Mouse (Mus musculus): ENCODE data around the gene Dgcr6.
"Not testable (repeated sequence)": the region's sequence is repeated elsewhere in the genome, so short reads cannot be mapped to it uniquely, and the experiment has no call there.

The Dgcr6 gene

DNA sequence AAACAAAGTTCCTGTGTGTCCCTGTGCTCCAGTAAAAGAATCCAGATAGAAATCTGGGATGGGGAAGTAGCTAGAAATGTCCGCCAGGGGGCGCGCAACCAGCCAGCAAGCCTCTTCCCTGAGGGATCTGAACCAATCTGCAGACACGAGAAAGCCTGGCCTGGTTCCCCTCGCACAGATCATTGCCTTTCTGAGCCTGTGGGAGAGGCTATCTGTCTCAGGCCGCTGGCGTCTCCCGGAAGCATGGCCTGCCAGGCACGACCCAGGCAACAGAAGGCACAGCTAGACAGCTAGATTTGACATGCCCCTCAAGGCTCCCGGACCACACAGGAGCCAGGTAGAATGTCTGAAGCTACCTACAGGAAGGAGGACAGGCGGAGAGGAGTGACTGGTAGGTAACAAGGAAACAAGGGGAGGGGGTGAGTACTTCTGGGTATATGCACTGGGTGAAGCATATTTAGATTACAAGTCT is at the start of gene Dgcr6:
Gene Dgcr6, plus strand, starts transcription at position 130 of the 472 bp plus-strand sequence.
- peak; percentile 70 to 89 for DNase-seq (ENCODE audit: low spot score in 2 of 2)

DNA sequence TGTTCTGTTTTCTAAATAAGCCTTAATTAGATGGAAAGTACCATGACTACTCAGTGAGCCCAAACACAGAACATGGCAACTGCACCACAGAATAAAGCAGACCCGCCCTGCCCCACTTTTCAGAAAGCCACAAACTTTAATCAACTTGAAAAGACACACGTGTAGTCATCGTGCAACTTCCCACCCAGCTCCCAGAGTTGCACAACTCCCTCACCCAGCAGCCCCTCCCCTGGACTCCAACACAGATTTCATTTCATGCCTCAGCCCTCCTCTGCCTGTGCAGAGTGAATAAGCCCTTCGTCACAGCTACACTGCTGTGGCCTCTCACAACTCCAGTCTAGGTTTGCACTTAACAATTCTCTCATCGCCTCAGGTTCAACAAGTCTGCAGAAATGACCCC is 48.1 kb upstream of the Dgcr6 start:
- DNase-seq (ENCODE audit: low spot score in 2 of 2), result no peak

DNA sequence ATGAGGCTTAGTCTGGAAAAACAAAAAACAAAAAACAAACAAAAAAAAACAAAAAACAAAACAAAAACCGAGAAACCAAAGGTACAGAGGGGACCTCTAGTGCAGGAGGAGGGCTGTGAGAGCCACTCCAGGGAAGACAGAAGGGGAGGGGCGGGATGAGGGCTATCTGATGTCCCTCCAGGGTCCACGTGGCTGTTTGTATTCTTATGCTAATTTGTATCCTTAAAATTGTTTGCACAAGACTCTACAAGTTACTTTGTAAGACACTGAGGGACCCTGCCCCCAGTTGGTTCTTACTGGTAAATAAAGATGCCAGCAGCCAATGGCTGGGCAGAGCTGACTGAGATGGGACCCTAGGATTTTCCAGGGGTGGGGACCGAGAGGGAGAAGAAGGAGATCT is 45.6 kb upstream of the Dgcr6 start:
- DNase-seq (ENCODE audit: low spot score in 2 of 2), result no peak

DNA sequence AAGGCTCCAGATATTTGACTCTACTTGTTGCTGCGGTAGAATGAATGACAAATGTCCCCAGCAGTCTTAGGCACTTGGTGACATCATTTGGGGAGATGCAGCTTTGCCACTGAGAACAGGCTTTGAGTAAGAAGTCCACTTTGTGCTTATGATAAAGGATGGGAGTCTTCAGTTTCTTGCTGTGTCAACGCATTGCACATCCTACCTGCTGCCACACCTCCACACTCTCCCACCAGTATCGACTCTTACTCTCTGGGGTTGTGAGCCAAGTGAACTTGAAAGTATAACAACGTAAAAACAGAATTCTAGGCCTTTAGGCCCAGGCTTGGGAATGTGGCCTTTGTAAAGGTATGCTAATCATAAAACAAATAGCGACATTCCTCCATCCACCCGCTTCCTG is 41.6 kb upstream of the Dgcr6 start:
- DNase-seq (ENCODE audit: low spot score in 2 of 2), result no peak

DNA sequence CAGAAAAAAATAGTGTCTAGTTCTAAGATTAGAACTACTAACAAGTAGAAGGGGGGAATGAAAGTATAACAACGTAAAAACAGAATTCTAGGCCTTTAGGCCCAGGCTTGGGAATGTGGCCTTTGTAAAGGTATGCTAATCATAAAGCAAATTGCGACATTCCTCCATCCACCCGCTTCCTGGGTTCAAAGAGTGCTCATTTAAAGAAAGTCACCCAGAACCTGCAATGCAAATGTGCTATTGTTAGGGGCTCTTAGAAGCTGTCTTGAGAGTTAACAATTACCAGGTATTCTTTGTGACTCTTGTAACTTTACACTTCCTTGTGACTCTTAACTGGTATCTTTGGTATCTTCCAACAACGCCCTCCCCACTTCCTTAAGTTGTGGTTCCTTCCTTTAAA is 36.2 kb upstream of the Dgcr6 start:
- DNase-seq (ENCODE audit: low spot score in 2 of 2), result not testable (repeated sequence)

DNA sequence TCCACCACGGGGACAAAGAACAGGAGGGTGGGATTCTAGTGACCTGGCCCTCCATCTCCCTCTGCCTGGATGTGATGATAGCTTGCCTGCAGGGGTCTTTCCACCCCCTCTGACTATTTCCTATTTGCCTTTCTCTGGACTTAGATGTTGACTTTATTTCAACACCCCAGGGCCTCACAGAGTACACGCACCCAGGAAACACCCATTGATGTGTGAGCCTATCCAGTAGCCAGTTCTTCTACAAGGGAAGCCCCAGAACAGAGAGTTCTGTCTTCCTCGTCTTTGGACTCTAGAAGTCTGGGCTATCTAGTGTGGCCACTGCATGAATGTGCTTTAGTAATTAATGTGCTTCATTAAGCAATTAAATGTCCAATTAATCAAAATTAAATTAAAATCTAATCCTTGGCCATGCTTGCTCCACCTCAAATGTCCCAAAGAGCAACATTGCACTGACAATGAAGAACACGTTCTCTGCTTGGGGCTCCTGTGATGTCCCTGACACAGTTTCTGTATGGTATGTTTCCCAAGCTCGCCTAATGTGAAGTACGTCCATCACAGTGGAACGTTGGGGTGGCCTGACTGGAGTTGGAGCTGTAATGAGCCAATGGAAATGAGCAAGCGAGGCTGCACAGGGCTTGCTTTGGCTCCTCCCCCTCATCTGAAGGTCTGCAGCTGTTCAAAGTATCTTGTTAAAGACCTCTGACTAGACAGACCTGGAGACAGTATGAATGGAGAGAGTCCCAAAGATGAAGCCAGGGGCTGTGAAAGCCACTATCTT is 29.7 kb upstream of the Dgcr6 start:
- no peak for DNase-seq (ENCODE audit: low spot score in 2 of 2)

DNA sequence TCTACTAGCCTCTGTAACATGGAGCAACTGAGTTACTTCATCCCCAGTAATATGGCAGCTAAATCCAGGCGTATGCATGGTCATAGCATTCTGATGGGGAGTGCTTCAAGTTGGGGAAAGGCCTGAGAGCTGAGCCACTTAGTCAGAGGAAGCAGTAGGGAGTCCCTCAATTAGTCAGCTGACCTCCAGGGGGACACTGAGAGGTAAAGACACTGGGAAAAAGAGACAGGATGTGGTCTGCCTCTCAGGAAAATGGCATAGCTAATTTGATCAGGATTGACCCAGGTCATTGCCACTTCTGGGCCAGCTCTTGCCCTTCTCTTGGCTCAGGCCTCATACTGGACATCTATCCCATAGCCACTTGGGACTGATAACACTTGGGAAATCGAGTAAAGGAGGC is 25.3 kb upstream of the Dgcr6 start:
- DNase-seq (ENCODE audit: low spot score in 2 of 2), result no peak

DNA sequence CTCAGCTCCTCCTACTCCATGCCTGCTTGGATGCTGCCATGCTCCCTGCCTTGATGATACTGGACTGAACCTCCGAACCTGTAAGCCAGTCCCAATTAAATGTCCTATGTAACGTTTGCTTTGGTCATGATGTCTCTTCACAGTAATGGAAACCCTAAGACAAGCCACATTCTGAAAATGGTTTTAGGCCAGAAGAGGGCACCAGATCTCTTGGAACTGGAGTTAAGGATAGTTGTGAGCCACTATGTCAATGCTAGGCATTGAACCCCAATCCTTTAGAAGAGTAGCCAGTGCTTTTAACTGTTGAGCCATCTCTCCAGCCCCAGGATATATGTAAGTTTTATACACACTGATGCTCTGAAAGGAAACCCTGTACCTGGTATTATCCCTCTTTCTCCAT is 20.9 kb upstream of the Dgcr6 start:
- DNase-seq (ENCODE audit: low spot score in 2 of 2), result no peak

DNA sequence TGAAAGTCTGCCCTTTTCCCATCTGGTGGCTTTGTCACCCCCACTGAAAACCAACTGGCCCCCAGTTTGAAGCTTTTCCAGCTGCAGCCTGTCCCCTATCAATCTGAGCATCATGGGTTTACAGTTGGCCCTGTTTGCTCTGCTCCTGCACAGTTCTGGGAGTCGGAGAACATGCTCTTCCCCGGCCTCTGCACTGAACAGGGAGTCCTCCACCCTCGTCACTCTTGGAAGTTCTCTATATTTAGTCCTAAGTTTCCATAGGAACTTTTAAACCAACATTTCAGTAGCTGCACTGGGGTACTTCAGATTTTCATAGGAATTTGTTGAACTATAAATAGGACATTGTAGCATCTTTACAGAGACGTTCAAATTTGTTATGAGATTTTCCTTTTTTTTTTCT is 19.4 kb upstream of the Dgcr6 start:
- no peak for DNase-seq (ENCODE audit: low spot score in 2 of 2)

DNA sequence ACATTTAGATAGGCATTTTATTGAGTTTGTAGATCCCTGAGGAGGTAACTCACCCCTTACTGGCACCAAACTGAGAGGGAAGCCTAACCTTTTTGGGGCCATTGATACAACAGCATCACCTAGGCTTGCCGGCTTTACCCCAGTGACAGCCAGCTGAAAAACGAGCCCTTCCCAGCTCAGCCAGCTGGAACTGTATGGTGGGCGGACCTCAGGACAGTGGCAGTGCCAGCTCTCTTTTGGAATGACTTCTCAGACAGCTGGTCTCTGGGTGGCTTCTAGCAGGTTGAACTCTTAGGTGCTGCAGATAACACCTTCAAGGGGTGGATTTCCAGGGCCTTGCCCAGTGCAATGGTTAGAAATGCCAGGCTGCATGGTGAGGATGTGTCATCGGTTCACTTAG is 18.4 kb upstream of the Dgcr6 start:
- no peak for DNase-seq (ENCODE audit: low spot score in 2 of 2)

DNA sequence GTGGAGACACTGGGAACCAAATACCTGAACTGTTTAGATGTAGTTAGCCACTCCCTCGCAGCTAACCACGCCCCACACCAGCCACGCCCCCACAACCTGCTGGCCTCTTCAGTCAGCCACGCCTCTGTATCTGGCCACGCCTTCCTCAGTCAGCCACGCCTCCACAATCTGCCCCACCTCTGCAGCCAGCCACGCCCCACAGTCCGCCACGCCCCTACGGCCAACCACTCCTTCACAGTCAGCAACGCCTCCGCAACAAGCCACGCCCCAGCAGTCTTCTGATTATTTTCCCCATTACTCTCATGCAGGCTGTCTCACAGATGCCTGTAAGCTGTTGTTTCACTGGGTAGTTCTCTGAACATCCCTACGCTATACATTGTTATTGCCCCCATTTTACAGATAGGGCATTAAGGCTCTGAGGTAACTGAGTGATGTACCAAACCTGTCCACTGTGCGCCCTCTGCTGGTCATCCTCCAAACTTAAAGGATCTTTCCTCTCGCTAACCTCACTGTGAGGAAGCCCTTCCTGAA is 16.2 kb upstream of the Dgcr6 start:
- peak in 1 of 2 experiments; percentile 42 for DNase-seq (ENCODE audit: low spot score in 2 of 2)

DNA sequence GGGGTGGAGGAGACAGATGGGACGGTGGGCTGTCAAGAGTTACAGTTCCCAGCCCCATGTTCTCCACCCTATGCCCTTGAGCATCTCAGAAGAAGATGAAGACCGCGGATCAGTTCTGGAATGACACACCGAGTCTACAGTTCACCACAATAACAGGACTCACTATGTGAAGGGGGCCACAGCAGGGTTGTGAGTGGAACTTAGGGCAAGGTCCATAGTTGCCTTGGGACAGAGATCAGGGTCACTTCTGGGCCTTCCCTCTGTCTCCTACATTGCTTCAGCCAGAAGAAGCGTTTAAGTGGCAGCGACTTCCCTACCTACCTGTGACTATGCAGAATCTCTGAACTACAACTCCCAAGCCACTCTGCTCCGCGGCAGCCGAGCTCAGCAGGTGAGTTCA is 15.6 kb upstream of the Dgcr6 start:
- no peak for DNase-seq (ENCODE audit: low spot score in 2 of 2)

DNA sequence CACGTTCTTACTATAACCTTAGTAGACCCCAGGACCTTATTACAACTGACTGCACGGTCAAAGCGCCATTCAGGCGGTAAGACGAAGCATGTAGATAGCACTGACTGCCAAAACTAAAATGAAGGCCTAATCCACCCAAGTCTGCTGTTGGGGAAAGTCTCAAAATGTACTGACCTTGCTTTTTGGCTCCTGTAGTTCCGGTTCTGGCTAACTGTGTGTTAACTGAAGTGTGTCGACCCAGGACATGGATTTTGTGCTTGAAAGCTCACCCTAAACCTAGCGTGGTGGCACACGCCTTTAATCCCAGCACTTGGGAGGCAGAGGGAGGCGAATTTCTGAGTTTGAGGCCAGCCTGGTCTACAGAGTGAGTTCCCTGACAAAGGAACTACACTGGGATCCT is 7.7 kb upstream of the Dgcr6 start:
- DNase-seq (ENCODE audit: low spot score in 2 of 2), result no peak

DNA sequence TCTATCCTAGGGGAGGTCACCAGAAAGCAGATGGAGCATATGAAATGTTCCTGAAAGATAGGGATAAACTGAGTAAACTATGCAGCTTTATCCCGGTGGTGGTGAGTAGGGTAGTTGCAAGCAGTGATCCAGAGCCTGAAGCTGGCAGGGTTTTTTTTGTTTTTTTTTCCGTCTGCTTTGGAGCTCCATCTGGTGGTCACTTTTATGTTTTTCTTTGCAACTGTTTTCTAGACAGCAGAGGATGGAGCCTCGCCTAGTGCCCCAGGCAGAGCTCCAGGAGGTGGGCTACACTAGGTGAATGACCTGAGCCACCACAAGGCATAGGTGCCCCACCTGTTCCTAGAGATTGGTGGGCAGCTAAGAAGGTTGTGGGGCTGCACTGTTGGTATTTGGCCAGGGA is 5.0 kb upstream of the Dgcr6 start:
- DNase-seq (ENCODE audit: low spot score in 2 of 2), result peak in 1 of 2 experiments; percentile 53

DNA sequence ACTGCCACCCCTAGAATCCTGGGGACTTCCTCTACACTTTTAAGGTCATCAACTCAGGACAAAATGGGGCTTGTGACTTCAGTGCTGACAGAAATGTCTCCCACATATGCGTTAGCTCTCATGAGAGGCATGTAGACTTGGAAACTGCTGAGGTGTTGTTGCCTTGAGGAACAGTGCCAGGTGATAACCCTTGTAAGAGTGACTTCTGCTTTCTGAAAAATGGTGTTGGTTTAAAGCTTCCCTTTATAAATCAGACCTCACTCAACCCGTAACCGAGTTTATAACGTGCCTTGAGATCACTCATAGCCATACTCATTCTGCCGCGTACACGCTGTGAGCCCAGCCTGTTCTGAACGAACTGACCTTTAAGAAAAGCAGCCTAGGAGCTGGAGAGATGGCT is 4.6 kb upstream of the Dgcr6 start:
- no peak for DNase-seq (ENCODE audit: low spot score in 2 of 2)

DNA sequence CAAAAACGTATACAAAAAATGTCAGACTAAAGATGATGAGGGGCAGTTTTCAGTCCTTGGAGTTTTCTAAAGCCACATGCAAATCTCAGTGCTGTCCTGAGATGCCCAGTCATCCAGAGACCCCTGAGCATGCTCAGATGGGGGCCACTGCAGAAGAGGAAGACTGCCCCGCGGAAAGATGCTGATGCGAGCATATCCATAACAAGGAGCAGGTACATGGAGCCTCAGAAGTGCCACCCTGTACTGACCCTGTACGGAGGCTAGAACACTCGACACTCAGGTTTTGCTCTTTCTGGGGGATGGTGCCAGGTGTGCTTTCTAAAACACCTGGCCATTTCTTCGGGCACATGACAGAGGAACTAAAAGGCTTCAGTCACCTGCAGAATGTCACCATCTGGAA is 338 bp upstream of the Dgcr6 start:
- no peak for DNase-seq (ENCODE audit: low spot score in 2 of 2)

DNA sequence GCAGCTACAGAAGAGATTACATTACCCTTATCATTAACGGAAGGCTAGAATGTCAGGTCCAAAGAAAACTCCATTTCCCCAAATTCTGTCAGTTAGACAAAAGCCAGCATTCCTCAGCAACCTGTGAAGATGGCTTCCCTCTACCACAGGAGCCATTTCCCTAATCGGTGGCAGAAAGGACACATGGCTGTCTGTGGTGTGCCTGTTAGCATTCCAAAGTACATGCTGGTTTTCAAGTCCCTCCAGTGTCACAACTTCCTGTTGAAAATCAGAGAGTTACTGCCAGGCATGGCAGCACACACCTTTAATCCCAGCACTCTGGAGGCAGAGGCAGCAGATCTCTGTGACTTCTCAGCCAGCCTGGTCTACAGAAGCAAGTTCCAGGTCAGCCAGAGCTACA is 3.6 kb downstream of the Dgcr6 start:
- DNase-seq (ENCODE audit: low spot score in 2 of 2), result no peak

DNA sequence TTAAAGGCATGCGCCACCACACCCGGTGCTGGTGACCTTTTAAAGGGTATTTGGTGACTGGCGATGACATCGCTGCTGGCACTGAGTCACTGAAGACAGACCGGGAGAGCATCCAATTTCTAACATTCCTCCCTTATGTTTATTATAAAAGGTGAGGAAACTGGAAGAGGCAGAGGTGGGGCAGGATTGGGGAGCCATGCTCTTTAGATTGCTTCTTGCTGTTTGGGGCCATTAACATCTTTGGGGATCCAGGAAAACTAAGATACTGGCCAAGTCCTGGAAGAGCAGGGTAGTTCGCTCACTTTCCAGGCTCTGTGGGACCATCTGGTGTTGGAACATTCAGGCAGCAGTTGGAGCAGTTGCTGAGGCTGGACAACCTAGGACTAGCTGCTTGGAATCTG is 5.7 kb downstream of the Dgcr6 start:
- no peak for DNase-seq (ENCODE audit: low spot score in 2 of 2)

DNA sequence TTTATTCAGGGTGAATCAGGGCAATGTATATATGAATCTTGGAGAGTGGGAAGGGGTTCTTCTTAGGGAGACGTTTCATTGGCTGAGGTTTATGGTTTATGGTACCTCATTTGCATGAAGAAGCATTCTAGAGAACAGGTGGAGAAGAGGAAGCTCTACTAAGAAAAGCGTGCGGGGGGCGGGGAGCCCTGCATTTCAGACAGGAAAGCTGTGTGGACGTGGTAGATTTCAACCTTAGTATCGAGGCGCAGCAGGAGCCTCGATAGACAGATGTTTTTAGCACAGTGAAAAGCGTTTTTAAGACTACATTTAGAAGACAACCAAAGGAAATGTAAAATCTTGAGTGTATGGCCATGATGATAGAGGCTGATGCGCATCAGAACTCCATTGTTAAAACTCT is 6.6 kb downstream of the Dgcr6 start:
- DNase-seq (ENCODE audit: low spot score in 2 of 2), result no peak

DNA sequence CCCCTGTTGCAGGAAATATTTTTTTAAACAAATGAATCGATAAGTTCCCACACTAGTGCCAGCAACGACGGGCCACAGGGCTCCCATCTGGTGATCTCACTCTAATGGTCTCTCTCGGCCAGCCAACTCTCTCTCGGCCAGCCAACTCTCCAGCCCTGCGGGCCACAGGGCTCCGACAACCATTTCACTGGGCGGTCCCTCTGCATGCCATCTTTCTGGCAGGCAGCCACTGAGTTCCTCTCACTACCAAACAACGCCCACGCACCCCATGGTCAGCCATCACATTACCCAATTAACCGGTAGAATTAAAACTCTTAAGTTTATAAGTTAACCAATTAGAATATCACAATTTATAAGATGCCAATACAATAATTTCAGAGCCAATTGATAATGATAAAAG is 8.5 kb downstream of the Dgcr6 start:
- peak in 1 of 2 experiments; percentile 26 for DNase-seq (ENCODE audit: low spot score in 2 of 2)

DNA sequence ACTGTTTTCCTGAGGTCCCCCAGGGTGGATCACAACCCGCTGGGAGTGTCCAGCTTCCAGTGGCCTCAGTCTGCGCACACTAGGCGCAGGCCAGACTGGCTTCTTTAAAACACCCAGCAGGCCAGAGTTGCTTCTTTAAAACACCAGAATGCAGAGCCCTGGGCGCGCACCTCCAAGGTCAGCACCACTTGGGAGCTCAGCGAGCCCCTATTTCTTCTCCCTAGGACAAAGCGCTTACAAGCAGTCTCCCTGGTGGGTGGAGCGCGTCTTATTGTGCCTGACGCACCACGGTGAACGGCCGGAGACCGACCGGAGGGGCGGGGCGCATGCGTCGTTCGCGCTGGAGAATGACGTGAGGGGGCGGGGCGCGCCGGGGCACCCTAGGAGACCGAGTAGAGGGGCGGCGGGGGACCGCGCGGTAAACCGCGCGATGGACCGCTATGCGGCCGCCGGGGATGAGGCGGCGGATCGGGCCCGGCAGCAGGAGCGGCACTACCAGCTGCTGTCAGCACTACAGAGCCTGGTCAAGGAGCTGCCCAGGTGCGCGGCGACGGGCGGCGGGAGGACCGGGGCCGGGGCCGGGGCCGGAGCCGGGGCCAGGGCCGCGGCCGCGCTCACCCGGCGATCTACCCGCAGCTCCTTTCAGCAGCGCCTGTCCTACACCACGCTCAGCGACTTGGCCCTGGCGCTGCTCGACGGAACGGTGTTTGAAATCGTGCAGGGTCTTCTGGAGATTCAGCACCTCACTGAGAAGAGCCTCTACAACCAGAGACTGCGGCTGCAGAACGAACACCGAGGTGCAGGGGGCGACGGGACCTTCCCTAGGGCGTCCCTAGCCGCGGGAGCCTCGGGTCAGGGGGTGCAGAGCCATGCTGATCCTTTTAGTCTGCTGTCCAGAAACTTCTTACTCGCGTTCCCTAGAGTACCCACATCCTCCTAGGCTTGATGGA is 13.7 kb downstream of the Dgcr6 start:
- peak; percentile 89 to 94 for DNase-seq (ENCODE audit: low spot score in 2 of 2)

DNA sequence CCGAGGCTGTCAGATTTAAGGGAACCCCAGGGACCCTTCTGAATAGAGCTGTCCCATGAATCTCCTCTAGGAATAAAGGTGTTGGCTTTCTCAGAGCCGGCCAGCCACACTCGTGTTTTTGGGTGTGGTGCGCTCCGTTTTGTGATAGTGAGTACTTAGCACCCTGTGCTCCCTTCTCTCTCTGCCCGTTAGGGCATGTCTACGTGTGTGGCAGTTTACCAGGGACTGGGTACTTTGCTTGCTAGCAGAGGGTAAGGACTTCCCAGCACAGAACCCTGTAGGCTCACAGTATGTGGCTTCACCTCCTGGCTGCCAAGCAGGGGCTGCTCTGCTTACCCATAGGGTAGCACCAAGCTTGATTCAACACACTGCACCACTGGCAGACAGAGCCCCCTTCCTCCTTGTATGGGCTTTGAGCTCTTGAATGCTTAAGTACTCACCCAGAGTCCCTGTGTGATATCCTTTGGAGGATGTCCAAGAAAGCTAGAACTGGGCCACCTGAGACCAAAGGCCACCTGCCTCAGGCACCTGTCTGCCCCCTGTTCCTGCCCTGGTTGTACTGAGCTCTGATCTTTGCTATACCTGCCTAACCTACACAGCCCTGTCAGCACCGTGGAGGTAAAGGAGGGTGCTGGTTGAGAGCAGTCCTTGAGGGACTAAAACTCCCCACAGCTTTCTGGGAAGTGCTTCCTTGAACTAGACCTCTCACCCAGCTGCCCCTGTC is 16.2 kb downstream of the Dgcr6 start:
- DNase-seq (ENCODE audit: low spot score in 2 of 2), result no peak

Measured in cerebellum, postnatal 4 days (tissue).